Mouse (Mus musculus) kidney, adult 11 months (tissue): ENCODE data around the gene Rin2.

Experiments
- DNase-seq: peaks from one replicate; pipeline ENCODE4 v3.0.0; 2022

The Rin2 gene

DNA sequence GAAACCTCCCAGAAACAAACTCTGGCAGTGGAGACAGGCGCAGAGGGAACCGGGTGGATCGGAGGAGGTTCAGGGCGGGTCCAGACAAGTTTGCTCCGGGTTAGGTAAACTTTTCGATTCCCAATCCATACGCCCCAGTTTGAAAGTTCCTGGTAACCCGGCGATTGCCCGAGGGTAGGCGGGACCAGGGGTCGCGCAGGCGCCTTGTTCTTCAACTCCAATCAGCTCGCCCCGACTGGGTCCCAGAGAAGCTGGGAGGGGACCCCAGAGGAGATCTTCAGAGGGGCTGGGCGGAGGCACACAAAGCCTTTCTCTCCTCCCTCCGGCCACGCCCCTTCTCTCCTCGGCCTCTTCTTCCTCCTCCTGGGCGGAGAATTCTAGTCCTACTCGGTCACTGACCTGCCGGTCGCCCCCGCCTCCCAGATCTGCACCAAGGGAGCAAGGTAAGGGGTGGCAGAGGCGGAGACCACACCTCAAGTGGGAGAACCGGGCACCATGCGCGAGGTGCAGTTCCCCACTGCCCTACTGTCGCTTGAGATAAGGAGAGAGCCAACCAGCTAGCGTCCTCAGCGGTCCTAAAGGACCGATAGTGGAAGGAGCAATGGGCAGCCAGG lies at the start of gene Rin2:
Rin2 (plus strand) TSS at position 74 of the 614 bp plus-strand sequence.
- peak; percentile 78 for DNase-seq

DNA sequence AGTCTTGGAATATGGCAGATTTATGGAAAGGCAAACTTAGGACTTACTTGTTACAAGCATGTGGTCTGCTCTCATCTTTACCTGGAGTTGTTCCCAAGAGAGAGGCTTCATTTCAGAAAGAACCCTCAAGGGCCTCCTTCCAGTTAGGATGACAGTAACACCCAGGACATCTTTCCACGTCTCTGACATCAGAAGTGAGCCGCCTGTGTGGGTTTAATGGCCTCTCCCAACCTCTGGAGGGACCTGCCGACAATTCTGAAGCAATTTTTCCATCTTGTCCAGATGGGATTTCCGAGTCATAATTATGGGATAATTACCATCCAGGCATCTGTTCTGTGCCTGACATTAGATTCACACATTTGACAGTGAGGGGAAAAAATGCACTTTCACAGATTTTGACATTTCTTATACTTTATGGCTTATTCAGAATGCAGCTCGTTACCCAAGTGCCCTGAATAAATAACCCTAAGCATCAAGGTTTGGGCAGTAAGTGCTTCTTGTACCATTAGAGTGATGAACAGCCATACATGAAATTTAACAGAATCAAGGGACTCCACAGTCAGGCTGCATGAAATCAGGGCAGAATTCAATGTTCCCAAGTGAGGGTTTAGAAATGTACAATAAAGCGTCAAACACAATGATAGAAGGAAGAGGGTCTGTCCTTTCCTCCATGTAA lies 43.8 kb upstream of the Rin2 start:
- DNase-seq = no peak

GRCm38 (mm10) chr2:145631799-145632174 lies 43.2 kb upstream of the Rin2 start:
- no peak for DNase-seq

DNA sequence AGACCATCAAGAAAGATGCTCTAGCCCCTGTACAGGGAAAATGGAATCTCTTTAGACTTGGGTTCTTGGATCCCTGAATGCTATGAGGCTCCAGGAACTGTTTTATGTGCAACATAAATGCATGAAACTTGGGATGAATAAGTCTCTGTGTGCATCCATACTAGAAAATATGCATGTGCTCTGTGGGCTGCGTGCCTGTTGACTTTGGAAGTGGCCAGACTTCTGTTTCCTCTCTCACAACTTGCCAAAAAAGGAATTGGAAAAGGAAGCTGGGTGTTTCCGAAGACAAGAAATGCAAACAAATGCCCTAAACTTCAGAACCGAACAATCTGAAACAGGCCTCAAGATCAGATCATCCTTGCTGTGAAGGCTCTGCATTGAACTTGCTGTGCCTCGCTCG lies 41.2 kb upstream of the Rin2 start:
- no peak for DNase-seq

- no peak for DNase-seq
Observed at GRCm38 (mm10) chr2:145640255-145640984, 34.6 kb upstream of the Rin2 start.

DNA sequence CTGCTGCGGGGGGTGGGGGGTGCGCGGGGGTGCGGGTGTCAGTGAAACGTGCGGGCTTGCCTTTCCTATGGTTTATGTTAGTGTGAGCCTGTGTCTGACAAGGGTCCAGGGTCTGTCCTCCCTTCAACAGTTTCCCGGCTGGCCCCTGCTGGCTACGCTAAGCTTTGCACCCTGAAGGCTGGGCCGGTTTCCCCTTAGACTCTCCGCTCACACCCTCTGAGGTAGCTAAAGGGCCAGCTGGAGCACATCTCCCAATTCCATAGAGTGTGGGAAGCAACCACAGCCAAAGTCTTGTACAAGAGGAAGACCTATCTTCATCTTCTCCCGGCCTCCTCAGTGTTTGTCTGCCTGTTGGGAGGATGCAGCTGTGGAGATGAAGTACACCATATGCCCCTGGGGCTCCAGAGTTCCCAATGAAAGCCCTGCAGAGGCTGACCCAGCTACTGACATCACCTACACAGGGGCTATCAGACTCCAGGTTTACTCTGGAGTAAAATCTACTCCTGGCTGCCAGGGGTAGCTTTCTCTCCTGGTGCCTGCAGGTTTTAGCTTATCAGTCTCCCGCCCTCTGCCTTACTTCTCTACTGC lies 19.5 kb upstream of the Rin2 start:
- DNase-seq = no peak

- DNase-seq = no peak
Observed at GRCm38 (mm10) chr2:145656121-145656520, 18.9 kb upstream of the Rin2 start.

DNA sequence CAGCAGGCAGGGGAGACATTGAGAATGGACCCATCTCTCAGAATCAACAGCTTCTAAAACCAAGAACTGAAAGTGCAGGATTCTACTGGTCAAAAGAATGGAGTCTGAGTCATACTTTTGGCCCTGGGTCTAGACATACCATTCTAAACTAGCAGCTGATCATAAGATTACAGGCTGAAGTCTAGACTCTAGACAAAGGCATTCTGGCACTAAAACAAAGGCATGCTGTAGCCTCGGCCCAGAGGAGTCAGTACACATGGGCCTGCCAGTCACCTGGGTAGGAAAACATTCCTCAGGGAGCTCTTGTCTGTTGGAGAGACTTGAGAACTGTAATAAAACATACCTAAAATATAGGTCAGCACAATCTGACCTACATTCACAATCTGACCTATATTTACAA lies 18.3 kb upstream of the Rin2 start:
- DNase-seq = no peak

- no peak for DNase-seq
Observed at GRCm38 (mm10) chr2:145661242-145661641, 13.8 kb upstream of the Rin2 start.

DNA sequence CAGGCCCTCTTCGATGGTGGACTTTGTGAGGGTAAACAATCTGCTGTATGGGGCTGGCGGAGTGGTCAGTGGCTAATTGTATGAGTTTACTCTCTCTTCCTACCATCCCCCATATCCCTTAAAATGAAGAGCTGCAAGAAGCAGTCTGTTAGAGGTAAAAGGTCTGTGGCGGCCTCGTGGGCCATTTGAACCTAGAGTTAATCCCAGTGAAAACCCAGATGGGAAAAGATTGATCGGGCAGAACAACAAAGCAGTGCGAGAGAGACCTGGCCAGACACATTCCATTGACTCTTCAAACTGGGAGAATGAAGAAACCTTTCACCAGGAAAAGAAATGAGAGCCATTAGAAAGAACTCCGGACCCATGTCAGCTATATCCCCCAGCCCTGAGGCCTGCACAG lies 11.1 kb upstream of the Rin2 start:
- no peak for DNase-seq

DNA sequence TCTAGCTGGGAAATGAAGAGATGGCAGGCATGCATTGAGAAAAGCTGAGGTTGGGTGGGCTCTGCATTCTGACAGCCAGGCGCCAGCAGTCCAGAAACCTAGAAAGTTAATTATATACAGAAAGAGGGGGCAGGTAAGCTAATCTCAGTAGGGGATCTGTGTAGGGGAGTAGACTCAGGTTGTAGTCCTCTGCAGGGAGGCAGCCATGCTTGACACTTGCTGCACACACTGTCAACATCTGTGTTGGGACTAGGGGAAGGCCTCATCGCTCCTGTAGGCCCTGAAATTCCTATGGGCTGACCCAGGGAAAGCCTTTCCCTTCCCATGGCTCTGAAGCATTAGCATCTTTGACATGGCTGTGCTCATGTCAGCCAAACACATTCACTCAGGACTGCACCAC lies 10.7 kb upstream of the Rin2 start:
- no peak for DNase-seq

DNA sequence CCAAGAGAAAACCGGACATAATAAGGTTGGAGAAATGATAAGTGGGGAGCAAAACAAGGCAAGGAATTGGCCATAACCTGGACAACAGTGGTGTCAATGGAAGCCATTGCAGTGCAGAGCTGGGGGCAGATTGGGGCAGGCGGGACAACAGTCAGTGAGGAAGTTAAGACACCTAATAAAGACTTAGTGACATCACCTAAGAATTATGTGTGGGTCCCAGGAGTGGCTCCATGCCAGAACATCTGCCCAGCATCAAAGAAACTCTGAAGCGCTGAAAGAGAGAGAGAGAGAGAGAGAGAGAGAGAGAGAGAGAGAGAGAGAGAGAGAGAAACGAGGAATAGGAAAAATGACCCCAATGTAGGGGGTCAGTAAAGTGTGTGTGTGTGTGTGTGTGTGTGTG lies 6.9 kb upstream of the Rin2 start:
- no peak for DNase-seq

DNA sequence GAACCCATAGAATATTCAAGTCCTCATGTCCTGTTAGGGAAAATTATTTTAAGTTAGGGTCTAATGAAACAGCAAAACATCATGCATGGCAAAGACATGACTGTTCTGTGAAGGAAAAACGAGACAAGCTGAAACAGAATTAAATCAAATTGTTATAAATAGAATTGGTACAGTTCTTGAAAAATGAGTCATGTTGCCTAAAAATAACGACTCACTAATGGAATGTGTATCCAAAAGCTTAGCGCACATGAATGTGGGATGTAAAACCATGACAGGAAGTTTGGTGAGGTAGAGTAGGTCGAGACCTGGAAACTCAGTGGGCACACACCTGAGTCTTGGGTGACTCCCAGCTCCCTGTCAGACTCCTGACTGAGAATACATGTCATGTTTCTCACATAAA lies 4.9 kb upstream of the Rin2 start:
- no peak for DNase-seq

DNA sequence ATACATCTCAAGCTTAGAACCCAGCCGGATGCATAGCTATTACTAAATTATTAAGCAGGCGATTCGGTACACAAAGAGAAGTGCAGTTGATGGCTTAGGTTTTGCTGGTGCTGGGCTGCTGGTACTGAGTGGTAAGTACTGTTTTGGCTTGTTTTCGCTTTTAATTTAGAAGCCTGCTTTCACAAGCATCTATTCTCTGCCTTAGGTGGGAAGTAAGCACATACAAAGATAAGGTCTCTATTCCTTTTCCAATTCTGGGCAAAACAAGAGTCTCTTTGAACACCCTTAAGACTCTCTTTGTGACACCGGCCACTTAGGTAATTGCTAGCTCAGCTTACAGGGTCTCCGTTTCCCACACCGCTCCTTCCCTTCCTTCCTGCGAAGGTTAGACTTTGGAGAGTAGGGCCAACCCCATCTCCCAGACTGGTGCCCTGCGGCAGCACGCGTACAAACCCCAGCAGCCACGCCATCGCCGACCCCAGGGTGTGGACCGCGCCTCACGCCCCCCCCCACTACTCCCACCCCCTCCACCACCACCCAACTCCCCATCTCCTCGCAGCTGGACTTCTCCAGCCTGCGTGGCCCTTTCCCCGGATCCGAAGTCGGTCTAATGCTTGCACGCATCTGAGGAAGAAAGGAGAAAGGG lies 396 bp upstream of the Rin2 start:
- DNase-seq = no peak

- DNase-seq = peak; percentile 63
Observed at GRCm38 (mm10) chr2:145675756-145676543, 935 bp downstream of the Rin2 start.

- DNase-seq = no peak
Observed at GRCm38 (mm10) chr2:145676544-145676925, 1.5 kb downstream of the Rin2 start.

DNA sequence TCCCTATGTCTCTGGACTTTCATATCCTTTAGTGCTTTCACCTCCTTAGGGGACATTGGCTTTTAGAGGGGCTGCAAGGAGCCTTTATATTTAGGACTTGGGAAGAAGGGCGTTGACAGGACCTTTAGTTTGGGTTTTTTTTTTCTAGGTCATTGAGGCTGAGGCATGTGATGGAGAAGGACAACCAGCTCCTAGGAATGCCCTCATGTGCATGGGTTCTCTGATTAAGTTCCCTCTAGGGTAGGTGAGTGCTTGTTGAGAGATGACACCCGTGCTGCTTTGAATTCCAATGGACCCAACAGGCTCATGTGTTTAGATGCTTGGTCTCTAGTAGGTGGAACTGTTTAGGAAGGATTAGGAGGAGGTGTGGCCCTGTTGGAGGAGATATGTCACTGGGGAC lies 1.9 kb downstream of the Rin2 start:
- no peak for DNase-seq

DNA sequence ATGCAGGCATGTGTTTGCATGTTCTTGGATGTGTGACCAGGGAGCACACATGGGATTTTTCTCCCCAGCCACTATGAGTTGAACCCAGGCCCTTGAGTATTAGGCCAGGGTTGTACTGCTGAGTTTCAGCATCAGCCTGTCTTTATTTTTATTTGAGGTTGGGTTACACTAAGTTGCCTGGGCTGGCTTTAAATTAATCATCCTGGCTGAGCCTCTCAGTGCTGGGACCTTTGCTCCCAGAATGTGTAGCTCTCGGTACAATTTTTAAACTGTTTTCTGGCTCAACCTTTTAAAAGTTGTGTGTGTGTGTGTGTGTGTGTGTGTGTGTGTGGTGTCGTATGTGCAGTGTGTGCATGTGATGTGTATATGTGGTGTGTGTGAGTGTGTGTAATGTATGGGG lies 5.1 kb downstream of the Rin2 start:
- no peak for DNase-seq

DNA sequence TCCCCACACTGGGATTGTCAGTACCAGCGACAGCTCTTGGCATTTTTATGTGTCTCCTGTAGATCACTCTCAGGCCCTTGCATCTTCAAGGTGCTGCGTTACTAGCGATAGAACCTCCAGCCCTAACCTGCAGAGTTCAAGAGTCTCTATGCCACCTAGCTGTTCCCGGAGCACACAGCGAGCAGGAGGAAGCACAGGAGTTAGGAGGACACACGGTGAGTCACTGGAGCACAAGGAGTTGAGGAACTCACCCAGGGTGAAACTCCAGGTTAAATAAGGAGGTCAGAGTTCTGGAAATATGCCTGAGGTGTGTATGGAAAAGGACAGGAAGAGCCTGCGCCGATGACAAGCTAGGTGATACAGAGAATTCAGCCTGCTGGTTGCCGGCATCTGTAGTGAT lies 5.7 kb downstream of the Rin2 start:
- no peak for DNase-seq

- DNase-seq = no peak
Observed at GRCm38 (mm10) chr2:145681626-145682025, 6.6 kb downstream of the Rin2 start.

DNA sequence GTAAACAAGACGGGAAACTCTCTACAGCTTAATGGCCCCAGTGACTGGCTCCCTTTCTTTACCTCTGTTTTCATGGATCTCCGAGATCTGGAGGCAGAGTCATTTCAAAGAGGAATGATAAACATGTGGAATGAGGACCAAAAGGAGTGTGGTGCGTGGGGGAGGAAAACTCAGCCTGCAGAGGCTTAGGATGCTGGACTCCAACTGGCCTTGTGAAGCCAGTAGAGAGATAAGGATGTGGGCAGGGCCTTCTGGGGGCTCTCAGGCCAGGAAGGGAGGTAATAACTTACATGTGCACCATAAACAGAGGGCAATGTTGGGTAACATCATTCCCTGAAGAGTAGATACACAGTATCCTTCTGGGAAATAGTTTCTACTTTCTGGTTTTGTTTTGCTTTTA lies 7.9 kb downstream of the Rin2 start:
- no peak for DNase-seq

DNA sequence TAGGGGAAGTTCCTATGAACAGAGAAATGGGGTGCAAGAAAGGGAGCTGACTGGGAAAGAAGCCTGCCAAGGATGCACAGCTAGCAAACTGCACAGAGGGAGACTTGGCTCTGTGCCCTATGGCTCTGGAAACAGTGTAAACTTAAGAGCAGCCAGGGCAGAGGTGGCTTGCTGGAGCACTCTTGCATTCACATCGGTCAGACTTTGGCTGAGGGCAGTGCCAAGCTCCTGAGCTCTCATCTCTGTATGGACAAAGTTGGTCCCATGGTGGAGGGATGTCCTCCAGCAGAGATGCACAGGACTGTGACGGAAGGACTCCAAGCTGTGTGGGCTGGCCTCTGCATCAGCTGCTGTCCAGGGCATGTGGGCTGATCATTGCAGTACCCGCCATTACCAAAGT lies 8.5 kb downstream of the Rin2 start:
- DNase-seq = peak; percentile 78

DNA sequence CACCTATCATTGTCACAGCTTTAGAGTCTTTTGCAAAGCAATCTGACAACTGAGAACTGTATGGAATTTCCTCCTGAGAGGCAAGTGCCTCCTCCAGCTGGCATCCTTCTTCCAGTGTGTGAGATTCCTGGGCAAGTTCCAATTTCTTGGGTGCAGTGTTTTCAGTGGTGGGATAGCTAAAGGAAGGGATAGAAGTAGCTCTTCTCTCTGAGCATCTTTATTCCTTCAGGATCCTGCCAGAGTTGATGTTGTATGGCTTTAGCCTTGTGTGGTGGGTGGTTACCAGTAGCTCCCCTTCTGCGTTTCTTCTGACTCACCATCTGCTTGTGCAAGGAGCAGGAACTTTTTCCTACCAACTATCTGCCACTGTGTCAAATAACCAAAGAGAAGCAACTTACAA lies 9.1 kb downstream of the Rin2 start:
- DNase-seq = no peak
